ENCODE assay signal across 9 mouse cellular contexts in the genomic region with DNA sequence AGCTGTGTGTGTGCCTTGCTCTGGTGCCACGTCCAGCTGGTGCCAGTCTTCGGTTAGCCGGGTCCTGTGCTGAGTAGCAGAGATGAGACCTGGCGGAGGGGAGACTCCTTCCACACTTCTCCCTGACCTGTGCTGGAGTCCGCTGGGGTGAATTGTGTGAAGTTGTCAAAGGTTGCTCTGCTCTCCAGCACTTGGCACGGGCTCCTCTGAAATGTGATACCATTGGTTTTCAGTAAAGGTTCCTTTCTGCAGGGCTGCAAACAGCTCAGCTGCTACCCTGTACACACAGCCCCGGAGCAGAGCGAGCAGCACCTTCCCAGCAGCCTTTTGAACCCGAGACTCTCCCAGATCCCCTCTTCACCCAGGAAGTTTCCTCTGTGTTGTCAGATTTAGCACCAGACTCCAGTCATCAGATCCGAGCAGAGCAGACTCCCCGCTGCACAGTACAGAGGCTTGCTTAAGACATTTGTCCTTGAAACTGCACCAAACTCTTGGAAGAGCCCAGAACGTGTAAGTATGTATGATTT. TPM values are rescaled to one million over a fixed set of nuclear protein-coding genes. Genes with fewer than 3 reads are reported as not detected.
DNase-seq lines count a peak whose midpoint lies in the region; ATAC-seq and TF ChIP-seq lines count a peak whose summit lies in the region.
"Had no signal": no experiment of that assay in that cellular context is flagged by ENCODE, and none has a peak within 500 bp of the region (broad histone marks: within the 10 kb centered on the region; RNA-seq: fewer than 3 reads in every experiment).

No protein-coding gene starts in this region.

- H3K36me3 ChIP-seq in hindbrain, embryonic 14.5 days (replicated peaks; ENCODE audit: control insufficient read depth, insufficient read depth) = no peaks in the 10 kb centered on the region
- H3K36me3 ChIP-seq in limb, embryonic 13.5 days = no peaks in the 10 kb centered on the region
- no peaks in the 10 kb centered on the region for H3K36me3 ChIP-seq in thymus, adult 2 months (ENCODE audit: control insufficient read depth, insufficient read depth, low read length)

- no peak for ATAC-seq in hindbrain, embryonic 14.5 days (ENCODE audit: low FRiP score)
- 0 out of 2 replicates have a peak, but pooled peaks have one; percentile 52 for ATAC-seq in limb, embryonic 13.5 days (ENCODE audit: low FRiP score, low read depth)

- H3K9ac ChIP-seq in hindbrain, embryonic 14.5 days = no peak overlapping the region
- 0 out of 2 replicates have a peak overlapping the region, but pooled peaks have one; percentile 1 for H3K9ac ChIP-seq in limb, embryonic 13.5 days

- TF ChIP-seq POLR2A in thymus, adult 2 months (IDR thresholded peaks at IDR 0.05; ENCODE audit: control insufficient read depth, extremely low read depth, insufficient read depth, low read length, poor library complexity) = no peak

- TF ChIP-seq CTCF in thymus, adult 2 months (IDR thresholded peaks at IDR 0.05; ENCODE audit: borderline replicate concordance, control insufficient read depth, extremely low read depth, insufficient read depth, low read length, poor library complexity) = no peak

- no peak overlapping the region for H3K27ac ChIP-seq in brown adipose tissue, adult 24 weeks (replicated peaks; ENCODE audit: low read depth, low read length)
- H3K27ac ChIP-seq in hindbrain, embryonic 14.5 days = 0 out of 2 replicates have a peak overlapping the region, but pooled peaks have one; percentile 20
- H3K27ac ChIP-seq in limb, embryonic 13.5 days = no peak overlapping the region; the same call in 1 of the 2 replicates
- H3K27ac ChIP-seq in thymus, adult 2 months (ENCODE audit: control insufficient read depth, insufficient read depth, low read length) = no peak overlapping the region
- H3K27ac ChIP-seq: macrophage had no signal

- peaks cover 11% of the 10 kb centered on the region; the same call in 1 of the 2 replicates for H3K4me1 ChIP-seq in brown adipose tissue, adult 24 weeks (ENCODE audit: control insufficient read depth, insufficient read depth, insufficient read length, low read length)
- H3K4me1 ChIP-seq in hindbrain, embryonic 14.5 days (replicated peaks; ENCODE audit: control insufficient read depth, insufficient read depth, low read length) = peaks cover 21% of the 10 kb centered on the region; the same call in 1 of the 2 replicates
- peaks cover 42% of the 10 kb centered on the region for H3K4me1 ChIP-seq in limb, embryonic 13.5 days
- H3K4me1 ChIP-seq in thymus, adult 2 months (replicated peaks; ENCODE audit: control insufficient read depth, insufficient read depth, low read length) = no peaks in the 10 kb centered on the region

- intact Hi-C loops in gastrocnemius, postnatal 36 days (cut with DNase I) = loop anchor here (10.0 kb wide), 1 partner anchor 313 kb away; no protein-coding TSS in a partner anchor

- WGBS in hindbrain, embryonic 14.5 days = 44% methylated on average over 12 of the region's 12 CpGs
- WGBS in limb, embryonic 13.5 days = 17% methylated on average over 12 of the region's 12 CpGs
- WGBS in thymus, adult 2 months = 64% methylated on average over 12 of the region's 12 CpGs

- peak overlapping the region; percentile 27 for H3K4me2 ChIP-seq in hindbrain, embryonic 14.5 days (replicated peaks)
- H3K4me2 ChIP-seq in limb, embryonic 13.5 days (replicated peaks) = peak overlapping the region; percentile 59

- no peaks in the 10 kb centered on the region for H3K9me3 ChIP-seq in hindbrain, embryonic 14.5 days (ENCODE audit: control insufficient read depth, low read length)
- no peaks in the 10 kb centered on the region for H3K9me3 ChIP-seq in limb, embryonic 13.5 days

- peak; percentile 11 to 12 for DNase-seq in gastrocnemius, adult 8-10 months (ENCODE audit: low spot score in 2 of 2)
- DNase-seq in gastrocnemius, postnatal 36 days = no peak
- DNase-seq in hindbrain, embryonic 14.5 days (ENCODE audit: low spot score) = no peak
- no peak for DNase-seq in thymus, adult 2 months
- no peak for DNase-seq in layer of hippocampus, postnatal 10 days (ENCODE audit: low spot score in 2 of 2)
- no peak for DNase-seq in retina, postnatal 1 day

- H3K4me3 ChIP-seq in brown adipose tissue, adult 24 weeks (ENCODE audit: insufficient read depth, low read depth, low read length) = peak overlapping the region; percentile 48
- no peak overlapping the region for H3K4me3 ChIP-seq in hindbrain, embryonic 14.5 days (replicated peaks; ENCODE audit: low read length)
- peak overlapping the region; percentile 20 for H3K4me3 ChIP-seq in limb, embryonic 13.5 days
- no peak overlapping the region for H3K4me3 ChIP-seq in thymus, adult 2 months (ENCODE audit: control insufficient read depth, insufficient read depth, low read length)

- no peaks in the 10 kb centered on the region for H3K27me3 ChIP-seq in hindbrain, embryonic 14.5 days (ENCODE audit: control insufficient read depth, insufficient read depth, low read length)
- no peaks in the 10 kb centered on the region for H3K27me3 ChIP-seq in limb, embryonic 13.5 days
- H3K27me3 ChIP-seq in thymus, adult 2 months (ENCODE audit: control insufficient read depth, insufficient read depth, low read length) = no peaks in the 10 kb centered on the region

RNA-seq across cellular contexts. Expression of gene Esrrg, which starts 53.6 kb away (rescaled TPM):
- 10 to 100 TPM; 15.2 to 29.3 (median 24.2) TPM for total RNA-seq in gastrocnemius, adult 8-10 months (2022)
- total RNA-seq in gastrocnemius, postnatal 36 days (2021) = 10 to 100 TPM; 18.5 to 30.4 TPM
- polyA plus RNA-seq in brown adipose tissue, adult 24 weeks (2012; ENCODE audit: insufficient read depth, insufficient read length, missing spikeins) = 12.5 and 12.7 TPM in 2 replicates
- 46.8 and 54.2 TPM in 2 replicates for polyA plus RNA-seq in hindbrain, embryonic 14.5 days (2014; fragmentation: Nextera tagmentation; extraction: Ambion mirVana)
- 3.1 TPM in 2 replicates for polyA plus RNA-seq in limb, embryonic 13.5 days (2015; fragmentation: Nextera tagmentation; extraction: Ambion mirVana)
- 0.48 and 1.0 TPM in 2 replicates for polyA plus RNA-seq in thymus, adult 2 months (2012; rRNA removed)
- 10 to 100 TPM; 11.1 to 11.9 TPM for total RNA-seq in layer of hippocampus, postnatal 10 days (2021)
- polyA plus RNA-seq: macrophage had no signal

Comparison
In these comparisons a context has a peak if more than half of its experiments do, and no peak if none do; other contexts are left out.
1. DNase-seq: peak in gastrocnemius, adult 8-10 months (2 of 2); none in gastrocnemius, postnatal 36 days (0 of 2), hindbrain, embryonic 14.5 days (single experiment), thymus, adult 2 months (single experiment), layer of hippocampus, postnatal 10 days (0 of 2) and retina, postnatal 1 day (single experiment).
2. H3K4me3 ChIP-seq: peak in brown adipose tissue, adult 24 weeks (single experiment) and limb, embryonic 13.5 days (single experiment); none in hindbrain, embryonic 14.5 days (single experiment) and thymus, adult 2 months (single experiment).